Mouse (Mus musculus): Measurements from ENCODE around the gene Ipo5. TPM values are rescaled to one million over a fixed set of nuclear protein-coding genes. Genes with fewer than 3 reads are reported as not detected.

The Ipo5 gene
- total RNA-seq, 1 experiment = 143 TPM

- peaks cover 0 to 1% of the 10 kb centered on the region in 2 experiments; a peak in 1 of 4 replicates for H3K4me1 ChIP-seq (ENCODE audit: control insufficient read depth in 2 of 2, insufficient read depth in 2 of 2, low read length in 2 of 2, poor library complexity in 1 of 2)
- no peak for DNase-seq (ENCODE audit: low read depth, low spot score)
- in situ Hi-C loops (cut with MboI; ENCODE audit: low sequenced_read_pairs in 2 of 2, unreplicated experiment in 2 of 2) = no loop called here
- no peak overlapping the region for H3K4me3 ChIP-seq (ENCODE audit: insufficient read depth in 1 of 2, low read depth in 1 of 2, low read length in 2 of 2, poor library complexity in 1 of 2, severe bottlenecking in 1 of 2)
- no peak overlapping the region for H3K9ac ChIP-seq (ENCODE audit: insufficient read depth, low read depth, low read length, poor library complexity, severe bottlenecking)
- peaks cover 71% of the 10 kb centered on the region for H3K36me3 ChIP-seq (ENCODE audit: control insufficient read depth, insufficient read depth, low read length, poor library complexity, severe bottlenecking)
- no peak overlapping the region for H3K27ac ChIP-seq (ENCODE audit: insufficient read depth, low read depth, low read length, poor library complexity, severe bottlenecking)
- H3K9me3 ChIP-seq (ENCODE audit: control insufficient read depth, insufficient read depth, low read depth, low read length) = no peaks in the 10 kb centered on the region
- no peak for TF ChIP-seq ZNF384 (IDR thresholded peaks at IDR 0.05; ENCODE audit: low read depth, low read length)
- TF ChIP-seq MAFK (IDR thresholded peaks at IDR 0.05; ENCODE audit: insufficient read depth, low read depth, low read length) = no peak
- no peak for TF ChIP-seq HCFC1 (IDR thresholded peaks at IDR 0.05; ENCODE audit: borderline replicate concordance, insufficient read depth, low read length)
- TF ChIP-seq ZC3H11A (IDR thresholded peaks at IDR 0.05; ENCODE audit: borderline replicate concordance, low read depth, low read length) = no peak
- TF ChIP-seq CHD2 (IDR thresholded peaks at IDR 0.05; ENCODE audit: low read depth, low read length) = no peak
These were observed 14.9 kb downstream of the Ipo5 start for GRCm38 (mm10) chr14:120925731-120926585.

GRCm38 (mm10) chr14:120931236-120931635, 20.2 kb downstream of the Ipo5 start:
- in situ Hi-C loops (cut with MboI; ENCODE audit: low sequenced_read_pairs in 2 of 2, unreplicated experiment in 2 of 2) = no loop called here
- TF ChIP-seq HCFC1 (IDR thresholded peaks at IDR 0.05; ENCODE audit: borderline replicate concordance, insufficient read depth, low read length) (no peak), MAFK (IDR thresholded peaks at IDR 0.05; ENCODE audit: insufficient read depth, low read depth, low read length) (no peak), ZC3H11A (IDR thresholded peaks at IDR 0.05; ENCODE audit: borderline replicate concordance, low read depth, low read length) (no peak), ZNF384 (IDR thresholded peaks at IDR 0.05; ENCODE audit: low read depth, low read length) (no peak), CHD2 (IDR thresholded peaks at IDR 0.05; ENCODE audit: low read depth, low read length) (no peak)
- no peak overlapping the region for H3K9ac ChIP-seq (ENCODE audit: insufficient read depth, low read depth, low read length, poor library complexity, severe bottlenecking)
- H3K27ac ChIP-seq (ENCODE audit: insufficient read depth, low read depth, low read length, poor library complexity, severe bottlenecking) = no peak overlapping the region
- H3K4me3 ChIP-seq (ENCODE audit: insufficient read depth in 1 of 2, low read depth in 1 of 2, low read length in 2 of 2, poor library complexity in 1 of 2, severe bottlenecking in 1 of 2) = no peak overlapping the region
- no peak for DNase-seq (ENCODE audit: low read depth, low spot score)
- H3K36me3 ChIP-seq (ENCODE audit: control insufficient read depth, insufficient read depth, low read length, poor library complexity, severe bottlenecking) = peaks cover 67% of the 10 kb centered on the region
- H3K9me3 ChIP-seq (ENCODE audit: control insufficient read depth, insufficient read depth, low read depth, low read length) = no peaks in the 10 kb centered on the region
- H3K4me1 ChIP-seq (ENCODE audit: control insufficient read depth in 2 of 2, insufficient read depth in 2 of 2, low read length in 2 of 2, poor library complexity in 1 of 2) = no peaks in the 10 kb centered on the region

- no peak for TF ChIP-seq ZC3H11A (IDR thresholded peaks at IDR 0.05; ENCODE audit: borderline replicate concordance, low read depth, low read length)
- TF ChIP-seq CHD2 (IDR thresholded peaks at IDR 0.05; ENCODE audit: low read depth, low read length) = no peak
- TF ChIP-seq ZNF384 (IDR thresholded peaks at IDR 0.05; ENCODE audit: low read depth, low read length) = no peak
- Histone ChIP-seq H3K4me1 (ENCODE audit: control insufficient read depth in 2 of 2, insufficient read depth in 2 of 2, low read length in 2 of 2, poor library complexity in 1 of 2) (no peaks in the 10 kb centered on the region), H3K36me3 (ENCODE audit: control insufficient read depth, insufficient read depth, low read length, poor library complexity, severe bottlenecking) (peaks cover 66% of the 10 kb centered on the region), H3K9me3 (ENCODE audit: control insufficient read depth, insufficient read depth, low read depth, low read length) (no peaks in the 10 kb centered on the region), H3K4me3 (ENCODE audit: insufficient read depth in 1 of 2, low read depth in 1 of 2, low read length in 2 of 2, poor library complexity in 1 of 2, severe bottlenecking in 1 of 2) (no peak overlapping the region), H3K9ac (ENCODE audit: insufficient read depth, low read depth, low read length, poor library complexity, severe bottlenecking) (no peak overlapping the region), H3K27ac (ENCODE audit: insufficient read depth, low read depth, low read length, poor library complexity, severe bottlenecking) (no peak overlapping the region)
- in situ Hi-C loops (cut with MboI; ENCODE audit: low sequenced_read_pairs in 2 of 2, unreplicated experiment in 2 of 2) = no loop called here
- no peak for DNase-seq (ENCODE audit: low read depth, low spot score)
These were observed 22.6 kb downstream of the Ipo5 start for GRCm38 (mm10) chr14:120933624-120934023.

- in situ Hi-C loops (cut with MboI; ENCODE audit: low sequenced_read_pairs in 2 of 2, unreplicated experiment in 2 of 2) = no loop called here
These were observed 26.1 kb downstream of the Ipo5 start for GRCm38 (mm10) chr14:120937102-120937501.

More at GRCm38 (mm10) chr14:120937102-120937501, 26.1 kb downstream of the Ipo5 start:
- no peak for DNase-seq (ENCODE audit: low read depth, low spot score)
- Histone ChIP-seq H3K9ac (ENCODE audit: insufficient read depth, low read depth, low read length, poor library complexity, severe bottlenecking) (no peak overlapping the region), H3K4me3 (ENCODE audit: insufficient read depth in 1 of 2, low read depth in 1 of 2, low read length in 2 of 2, poor library complexity in 1 of 2, severe bottlenecking in 1 of 2) (no peak overlapping the region), H3K36me3 (ENCODE audit: control insufficient read depth, insufficient read depth, low read length, poor library complexity, severe bottlenecking) (peaks cover 75% of the 10 kb centered on the region), H3K27ac (ENCODE audit: insufficient read depth, low read depth, low read length, poor library complexity, severe bottlenecking) (no peak overlapping the region), H3K4me1 (ENCODE audit: control insufficient read depth in 2 of 2, insufficient read depth in 2 of 2, low read length in 2 of 2, poor library complexity in 1 of 2) (no peaks in the 10 kb centered on the region), H3K9me3 (ENCODE audit: control insufficient read depth, insufficient read depth, low read depth, low read length) (no peaks in the 10 kb centered on the region)
- no peak for TF ChIP-seq ZNF384 (IDR thresholded peaks at IDR 0.05; ENCODE audit: low read depth, low read length)
- TF ChIP-seq CHD2 (IDR thresholded peaks at IDR 0.05; ENCODE audit: low read depth, low read length) = no peak
- no peak for TF ChIP-seq MAFK (IDR thresholded peaks at IDR 0.05; ENCODE audit: insufficient read depth, low read depth, low read length)
- no peak for TF ChIP-seq HCFC1 (IDR thresholded peaks at IDR 0.05; ENCODE audit: borderline replicate concordance, insufficient read depth, low read length)
- TF ChIP-seq ZC3H11A (IDR thresholded peaks at IDR 0.05; ENCODE audit: borderline replicate concordance, low read depth, low read length) = no peak
